Mouse (Mus musculus) v-Abl transformed pro-B cells (cell line): ENCODE results near the gene Dab2.

ENCODE experiments used
- in situ Hi-C, 2 experiments: fragments of 400-800 bp; cut with MboI; formaldehyde crosslinking; loops; one replicate each; pipeline ENCODE4 v1.15.1; 2025; ENCODE audit not compliant: unreplicated experiment in 2 of 2

Gene Dab2

GRCm38 (mm10) chr15:6454461-6454860 is 154.9 kb downstream of the Dab2 start:
- in situ Hi-C loops, result no loop called here

DNA sequence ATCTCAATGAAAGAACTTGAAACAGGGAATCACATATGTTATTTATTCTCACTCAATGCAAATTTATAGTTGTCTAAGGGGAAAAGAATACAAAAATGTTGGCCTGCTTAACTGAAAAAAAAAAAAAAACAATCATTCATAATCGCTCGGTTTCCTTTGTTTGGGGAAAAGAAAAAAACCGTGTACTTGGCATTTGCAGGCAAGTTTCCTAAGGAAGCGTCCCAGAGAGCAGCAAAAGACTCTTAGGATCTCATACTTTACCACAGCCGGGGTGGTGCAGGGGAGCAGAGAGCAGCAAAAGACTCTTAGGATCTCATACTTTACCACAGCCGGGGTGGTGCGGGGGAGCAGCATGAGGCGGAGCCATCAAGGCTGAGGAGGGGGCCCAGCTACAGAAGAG is 161.8 kb downstream of the Dab2 start:
- in situ Hi-C loops, result no loop called here

- in situ Hi-C loops, result no loop called here
These were observed 163.9 kb downstream of the Dab2 start for GRCm38 (mm10) chr15:6463361-6463923.

DNA sequence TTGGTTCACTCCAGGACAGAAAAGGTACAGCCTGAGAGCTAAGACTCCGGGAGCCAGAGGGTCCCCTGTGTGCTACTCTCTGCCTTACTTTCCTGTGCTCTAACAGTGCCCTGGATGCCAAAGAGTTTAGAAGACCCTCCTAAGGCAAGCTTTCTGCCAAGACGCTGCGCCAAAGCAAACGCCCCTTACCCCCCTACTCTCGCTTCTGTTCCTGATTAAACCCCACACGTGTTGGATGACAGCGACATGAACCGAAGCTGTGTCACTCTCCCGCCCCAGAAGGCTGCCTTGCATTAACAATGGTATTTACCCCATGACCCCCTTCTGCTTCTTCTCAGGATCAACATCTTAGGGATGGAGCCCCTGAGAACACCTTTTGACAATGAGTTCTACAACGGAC is 167.4 kb downstream of the Dab2 start:
- in situ Hi-C loops, result no loop called here

DNA sequence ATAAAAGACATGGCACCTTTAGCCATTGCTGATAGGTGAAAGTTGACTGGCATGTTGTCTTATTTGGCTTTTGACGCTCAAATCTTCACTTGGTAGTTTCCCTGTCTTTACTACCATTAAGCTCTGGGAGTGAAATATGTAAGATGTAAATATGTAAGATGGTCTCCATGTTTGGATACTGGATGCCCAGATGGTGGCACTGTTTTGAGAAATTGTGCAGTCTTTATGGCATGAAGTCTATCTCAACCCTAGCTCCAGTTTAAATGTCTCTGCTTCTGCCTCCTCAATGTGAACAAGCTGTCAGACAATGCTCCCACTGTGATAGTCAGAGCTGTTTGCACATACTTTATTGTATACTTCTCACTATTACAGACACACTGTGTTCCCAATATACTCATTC is 169.3 kb downstream of the Dab2 start:
- in situ Hi-C loops, result no loop called here

GRCm38 (mm10) chr15:6469384-6469783 is 169.8 kb downstream of the Dab2 start:
- in situ Hi-C loops, result no loop called here

GRCm38 (mm10) chr15:6483561-6483960 is 184.0 kb downstream of the Dab2 start:
- in situ Hi-C loops, result no loop called here
